Mouse (Mus musculus) midbrain, embryonic 11.5 days (tissue): ENCODE measurements around the gene Ccer1. TPM values are rescaled to one million over a fixed set of nuclear protein-coding genes. Genes with fewer than 3 reads are reported as not detected.
"Not testable (repeated sequence)": the region's sequence is repeated elsewhere in the genome, so short reads cannot be mapped to it uniquely, and the experiment has no call there.

ENCODE experiments used
- ATAC-seq: fragments of 200-750 bp; cut with Nextera tagmentation; 2 replicates; pipeline ENCODE4 v1.8.0; 2017; ENCODE audit warnings: moderate TSS enrichment, moderate library complexity; ENCODE audit not compliant: low FRiP score
- DNase-seq: peaks from one replicate; pipeline ENCODE4 v3.0.0; 2015; ENCODE audit warnings: low spot score; ENCODE audit errors: missing footprints
- H3K27ac ChIP-seq: fragments of 300-500 bp; sonication (generic); 2 replicates; pipeline ENCODE4 v1.5.1; 2014; ENCODE audit warnings: low read depth, low read length
- H3K27me3 ChIP-seq: fragments of 300-500 bp; sonication (generic); 2 replicates; pipeline ENCODE4 v1.6.1; 2014; ENCODE audit warnings: mild to moderate bottlenecking, low read length, moderate library complexity, mixed read lengths; ENCODE audit not compliant: control insufficient read depth, insufficient read depth
- H3K36me3 ChIP-seq: fragments of 300-500 bp; sonication (generic); 2 replicates; pipeline ENCODE4 v1.6.1; 2014; ENCODE audit warnings: mild to moderate bottlenecking, low read length, moderate library complexity, mixed read lengths; ENCODE audit not compliant: control insufficient read depth, insufficient read depth
- H3K4me1 ChIP-seq: fragments of 300-500 bp; sonication (generic); 2 replicates; pipeline ENCODE4 v1.6.1; 2014; ENCODE audit warnings: low read length; ENCODE audit not compliant: control insufficient read depth, insufficient read depth
- H3K4me2 ChIP-seq: fragments of 300-500 bp; sonication (generic); 2 replicates; pipeline ENCODE4 v1.6.1; 2014; ENCODE audit warnings: mild to moderate bottlenecking, moderate library complexity
- H3K4me3 ChIP-seq: fragments of 300-500 bp; sonication (generic); 2 replicates; pipeline ENCODE4 v1.5.1; 2014; ENCODE audit warnings: low read depth, low read length
- H3K9ac ChIP-seq: fragments of 300-500 bp; sonication (generic); 2 replicates; pipeline ENCODE4 v1.6.1; 2014; ENCODE audit warnings: low read length
- H3K9me3 ChIP-seq: fragments of 300-500 bp; sonication (generic); 2 replicates; pipeline ENCODE4 v1.6.1; 2016; ENCODE audit warnings: low read length; ENCODE audit not compliant: control insufficient read depth
- WGBS: fragments of 180-500 bp; shearing (Covaris S2); extraction: QIAGEN DNeasy Blood & Tissue Kit; methylation state at CpG from one replicate; pipeline ENCODE4 v1.1.7; 2014; 5-methylcytosine and 5-hydroxymethylcytosine counted together
- polyA plus RNA-seq: library from polyadenylated mRNA; unstranded; fragments of >200 nt; fragmentation: Nextera tagmentation; extraction: Ambion mirVana; gene quantifications from 2 replicates; pipeline ENCODE4 v1.2.1, GENCODE M21; 2014

The Ccer1 gene
- polyA plus RNA-seq, 1 experiment from 2014 or later: not detected

- H3K9me3 ChIP-seq: no peaks in the 10 kb centered on the region
- H3K4me2 ChIP-seq: no peak overlapping the region
- no peaks in the 10 kb centered on the region for H3K36me3 ChIP-seq
- no peaks in the 10 kb centered on the region for H3K4me1 ChIP-seq
- 94% methylated on average over 9 of the region's 9 CpGs for WGBS
- H3K27ac ChIP-seq: no peak overlapping the region
- peak; percentile 60 for DNase-seq
- H3K9ac ChIP-seq: no peak overlapping the region
- no peak overlapping the region for H3K4me3 ChIP-seq
- H3K27me3 ChIP-seq: no peaks in the 10 kb centered on the region
- ATAC-seq: no peak
These were observed 29.9 kb downstream of the Ccer1 start for GRCm38 (mm10) chr10:97722709-97723108.

DNA sequence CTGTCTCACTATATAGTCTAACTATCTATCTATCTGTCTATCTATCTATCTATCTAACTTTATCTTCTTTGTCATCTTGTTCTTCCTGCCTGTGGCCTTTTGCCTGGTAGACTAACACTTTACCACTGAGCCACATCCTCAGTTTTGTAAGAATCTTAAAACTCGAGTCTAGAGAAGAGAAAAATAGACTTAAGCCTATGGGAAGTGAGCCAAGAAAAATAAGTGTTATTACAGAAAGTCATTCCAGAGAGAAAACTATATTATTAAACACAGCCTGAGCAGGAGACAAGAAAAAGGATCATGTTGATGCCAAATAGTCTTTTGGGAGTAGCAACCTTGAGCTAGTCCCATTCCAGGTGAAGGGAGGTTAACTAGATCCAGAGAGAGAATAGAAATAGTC, 33.1 kb downstream of the Ccer1 start:
- Histone ChIP-seq H3K36me3 (no peaks in the 10 kb centered on the region), H3K4me2 (no peak overlapping the region), H3K9me3 (no peaks in the 10 kb centered on the region), H3K4me3 (no peak overlapping the region), H3K4me1 (no peaks in the 10 kb centered on the region), H3K9ac (no peak overlapping the region), H3K27ac (no peak overlapping the region), H3K27me3 (no peaks in the 10 kb centered on the region)
- ATAC-seq: no peak
- 59% methylated on average over 1 of the region's 1 CpGs for WGBS
- DNase-seq: peak; percentile 53

DNA sequence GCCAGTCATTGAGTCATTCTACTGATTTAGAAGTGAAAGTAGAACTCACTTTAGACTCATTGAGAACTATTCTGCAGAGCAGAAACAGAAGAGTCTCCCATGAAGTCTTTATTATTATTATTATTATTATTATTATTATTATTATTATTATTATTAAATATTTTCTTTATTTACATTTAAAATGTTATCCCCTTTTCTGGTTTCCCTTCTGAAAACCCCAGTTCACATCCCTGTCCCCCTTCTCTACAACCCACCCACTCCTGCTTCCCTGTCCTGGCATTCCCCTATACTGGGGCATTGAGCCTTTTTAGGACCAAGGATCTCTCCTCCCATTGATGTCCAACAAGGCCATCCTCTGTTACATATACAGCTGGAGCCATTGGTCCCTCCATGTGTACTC, 33.8 kb downstream of the Ccer1 start, which contains the start of gene C030005K15Rik:
Gene C030005K15Rik, minus strand, starts transcription at position 101 of the 400 bp plus-strand sequence.
- H3K27me3 ChIP-seq, H3K4me1 ChIP-seq, H3K4me3 ChIP-seq, H3K27ac ChIP-seq, H3K9me3 ChIP-seq, ATAC-seq, H3K9ac ChIP-seq, H3K4me2 ChIP-seq, DNase-seq, H3K36me3 ChIP-seq: not testable (repeated sequence)

Other genes with a start within 250 kb of the Ccer1 start
- gene Dcn, start 213.4 kb upstream of the Ccer1 start, polyA plus RNA-seq: 26.2 and 30.6 TPM in 2 replicates
- gene Lum, start 127.9 kb upstream of the Ccer1 start, polyA plus RNA-seq: 131 and 148 TPM in 2 replicates
- 0.19 and 0.21 TPM in 2 replicates for gene Kera, start 86.2 kb upstream of the Ccer1 start, polyA plus RNA-seq
- gene Epyc, start 49.0 kb upstream of the Ccer1 start, polyA plus RNA-seq: 5.1 and 5.5 TPM in 2 replicates
- gene C030005K15Rik, start 33.7 kb downstream of the Ccer1 start, polyA plus RNA-seq: not detected in 2 replicates